Mouse (Mus musculus) forebrain, embryonic 11.5 days (tissue): Measurements from ENCODE around the gene Wars2. TPM values are rescaled to one million over a fixed set of nuclear protein-coding genes. Genes with fewer than 3 reads are reported as not detected.

Experiments used
- ATAC-seq: fragments of 200-750 bp; cut with Nextera tagmentation; replicated peaks from 2 replicates; pipeline ENCODE4 v1.8.0; 2017; ENCODE audit warnings: moderate TSS enrichment; ENCODE audit not compliant: low FRiP score
- DNase-seq: peaks from one replicate; pipeline ENCODE4 v3.0.0-alpha.2; 2017; ENCODE audit warnings: low spot score
- H3K27ac ChIP-seq: fragments of 300-500 bp; sonication (generic); 2 replicates; pipeline ENCODE4 v1.5.1; 2014; ENCODE audit warnings: low read depth, low read length
- H3K27me3 ChIP-seq: fragments of 300-500 bp; sonication (generic); 2 replicates; pipeline ENCODE4 v1.6.1; 2014; ENCODE audit warnings: mild to moderate bottlenecking, low read length, mixed read lengths; ENCODE audit not compliant: control insufficient read depth, insufficient read depth
- H3K36me3 ChIP-seq: fragments of 300-500 bp; sonication (generic); 2 replicates; pipeline ENCODE4 v1.6.1; 2014; ENCODE audit warnings: mild to moderate bottlenecking, low read length, moderate library complexity, mixed read lengths; ENCODE audit not compliant: control insufficient read depth, insufficient read depth
- H3K4me1 ChIP-seq: fragments of 300-500 bp; sonication (generic); replicated peaks from 2 replicates; pipeline ENCODE4 v1.6.1; 2014; ENCODE audit warnings: low read length, mixed read lengths; ENCODE audit not compliant: control insufficient read depth, insufficient read depth
- H3K4me2 ChIP-seq: fragments of 300-500 bp; sonication (generic); 2 replicates; pipeline ENCODE4 v1.6.1; 2014; ENCODE audit warnings: low read depth, mild to moderate bottlenecking, low read length, moderate library complexity, mixed read lengths; ENCODE audit not compliant: severe bottlenecking
- H3K4me3 ChIP-seq: fragments of 300-500 bp; sonication (generic); 2 replicates; pipeline ENCODE4 v1.5.1; 2014; ENCODE audit warnings: low read depth, low read length
- H3K9ac ChIP-seq: fragments of 300-500 bp; sonication (generic); 2 replicates; pipeline ENCODE4 v1.6.1; 2014; ENCODE audit warnings: low read length
- H3K9me3 ChIP-seq: fragments of 300-500 bp; sonication (generic); 2 replicates; pipeline ENCODE4 v1.6.1; 2016; ENCODE audit warnings: low read length, mixed read lengths; ENCODE audit not compliant: control insufficient read depth
- WGBS: fragments of 180-500 bp; shearing (Covaris S2); extraction: QIAGEN DNeasy Blood & Tissue Kit; methylation state at CpG from one replicate; pipeline ENCODE4 v1.1.7; 2014; 5-methylcytosine and 5-hydroxymethylcytosine counted together
- polyA plus RNA-seq: library from polyadenylated mRNA; unstranded; fragments of >200 nt; fragmentation: Nextera tagmentation; extraction: Ambion mirVana; gene quantifications from 2 replicates; pipeline ENCODE4 v1.2.1, GENCODE M21; 2014

The Wars2 gene
- polyA plus RNA-seq, 1 experiment from 2014 or later: 7.5 TPM

DNA sequence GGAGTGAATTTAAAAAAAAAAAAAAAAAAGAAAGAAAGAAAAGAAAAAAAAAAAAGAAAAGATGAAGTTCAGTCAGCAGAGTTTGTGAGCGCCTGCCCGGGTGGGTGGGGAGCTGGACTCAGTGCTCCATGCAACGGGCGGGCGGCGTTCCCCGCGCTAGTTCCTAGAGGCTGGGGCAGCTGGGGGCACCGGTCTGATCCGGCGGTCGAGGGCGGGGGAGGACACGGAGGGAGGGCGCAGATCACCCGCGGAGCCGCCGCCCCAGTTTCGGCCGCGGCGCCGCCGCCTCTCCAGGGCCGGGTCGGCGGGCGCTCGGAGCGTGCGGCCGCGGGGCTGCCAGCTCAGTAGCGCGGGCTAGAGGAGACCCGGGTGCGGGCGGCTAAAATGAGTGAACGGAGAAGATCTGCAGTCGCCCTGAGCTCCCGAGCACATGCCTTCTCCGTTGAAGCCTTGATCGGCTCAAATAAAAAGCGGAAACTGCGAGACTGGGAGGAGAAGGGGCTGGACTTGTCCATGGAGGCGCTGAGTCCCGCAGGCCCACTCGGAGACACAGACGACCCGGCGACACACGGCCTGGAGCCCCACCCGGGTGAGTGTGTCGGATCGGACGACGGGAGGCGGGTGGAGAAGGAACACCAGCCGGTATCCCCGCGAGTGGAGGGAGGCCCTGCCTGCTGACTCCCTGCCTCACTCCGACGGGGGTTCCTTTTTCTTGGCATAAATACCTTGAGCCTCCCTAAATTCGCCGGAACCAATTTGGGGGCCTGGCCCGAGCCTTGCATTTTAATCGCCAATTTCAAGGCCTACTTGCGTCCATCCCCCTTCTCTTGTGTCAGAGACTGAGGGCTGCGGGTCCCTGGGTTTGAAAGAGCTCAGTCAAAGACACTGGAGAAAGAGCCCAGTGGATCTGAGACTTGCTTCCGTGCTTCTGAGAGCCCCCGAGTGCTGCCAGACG, 112.9 kb downstream of the Wars2 start:
- ATAC-seq (peak; percentile 57; the same call in 1 of the 2 replicates), DNase-seq (peak; percentile 82)
- Histone ChIP-seq H3K9ac (peak overlapping the region; percentile 43), H3K27me3 (peaks cover 96% of the 10 kb centered on the region), H3K9me3 (no peaks in the 10 kb centered on the region), H3K4me1 (peaks cover 9% of the 10 kb centered on the region; the same call in 1 of the 2 replicates), H3K36me3 (no peaks in the 10 kb centered on the region), H3K27ac (0 out of 2 replicates have a peak overlapping the region, but pooled peaks have one; percentile 3), H3K4me3 (peak overlapping the region; percentile 31), H3K4me2 (peak overlapping the region; percentile 58)
- under 1% methylated on average over 73 of the region's 73 CpGs for WGBS

DNA sequence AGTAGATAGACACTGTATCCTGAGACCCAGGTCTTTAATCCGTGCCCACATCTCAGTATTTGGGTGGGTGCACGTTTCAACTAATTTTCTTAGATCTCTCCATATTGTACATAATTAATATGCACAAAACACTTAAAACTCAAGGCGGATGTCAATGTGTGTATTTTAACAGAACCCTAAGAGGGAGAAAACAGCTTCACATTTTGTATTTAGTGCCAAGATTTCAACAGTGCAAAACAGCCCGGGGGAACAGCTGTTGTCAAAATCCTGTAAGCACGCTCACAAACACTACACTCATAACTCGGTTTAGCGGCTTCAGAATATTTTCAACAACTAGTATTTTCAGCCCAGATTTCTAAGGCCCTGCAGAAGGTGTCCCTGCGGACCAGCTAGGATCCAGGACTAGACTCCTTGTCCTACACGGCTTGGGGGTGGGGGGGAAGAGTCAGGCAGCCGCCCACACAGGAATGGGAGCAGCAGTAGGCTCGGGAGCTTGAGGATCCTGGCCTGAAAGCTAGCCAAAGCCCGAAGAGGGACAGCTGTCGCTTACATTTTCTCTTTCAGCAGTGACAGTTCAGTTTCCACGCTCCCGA, 113.8 kb downstream of the Wars2 start:
- no peak for ATAC-seq
- H3K36me3 ChIP-seq: no peaks in the 10 kb centered on the region
- no peak overlapping the region for H3K9ac ChIP-seq
- peak overlapping the region; percentile 31; the same call in 1 of the 2 replicates for H3K4me3 ChIP-seq
- no peak overlapping the region for H3K4me2 ChIP-seq
- peaks cover 9% of the 10 kb centered on the region; the same call in 1 of the 2 replicates for H3K4me1 ChIP-seq
- DNase-seq: peak; percentile 55
- no peaks in the 10 kb centered on the region for H3K9me3 ChIP-seq
- WGBS: under 1% methylated on average over 15 of the region's 15 CpGs
- H3K27me3 ChIP-seq: peaks cover 94% of the 10 kb centered on the region
- H3K27ac ChIP-seq: no peak overlapping the region

DNA sequence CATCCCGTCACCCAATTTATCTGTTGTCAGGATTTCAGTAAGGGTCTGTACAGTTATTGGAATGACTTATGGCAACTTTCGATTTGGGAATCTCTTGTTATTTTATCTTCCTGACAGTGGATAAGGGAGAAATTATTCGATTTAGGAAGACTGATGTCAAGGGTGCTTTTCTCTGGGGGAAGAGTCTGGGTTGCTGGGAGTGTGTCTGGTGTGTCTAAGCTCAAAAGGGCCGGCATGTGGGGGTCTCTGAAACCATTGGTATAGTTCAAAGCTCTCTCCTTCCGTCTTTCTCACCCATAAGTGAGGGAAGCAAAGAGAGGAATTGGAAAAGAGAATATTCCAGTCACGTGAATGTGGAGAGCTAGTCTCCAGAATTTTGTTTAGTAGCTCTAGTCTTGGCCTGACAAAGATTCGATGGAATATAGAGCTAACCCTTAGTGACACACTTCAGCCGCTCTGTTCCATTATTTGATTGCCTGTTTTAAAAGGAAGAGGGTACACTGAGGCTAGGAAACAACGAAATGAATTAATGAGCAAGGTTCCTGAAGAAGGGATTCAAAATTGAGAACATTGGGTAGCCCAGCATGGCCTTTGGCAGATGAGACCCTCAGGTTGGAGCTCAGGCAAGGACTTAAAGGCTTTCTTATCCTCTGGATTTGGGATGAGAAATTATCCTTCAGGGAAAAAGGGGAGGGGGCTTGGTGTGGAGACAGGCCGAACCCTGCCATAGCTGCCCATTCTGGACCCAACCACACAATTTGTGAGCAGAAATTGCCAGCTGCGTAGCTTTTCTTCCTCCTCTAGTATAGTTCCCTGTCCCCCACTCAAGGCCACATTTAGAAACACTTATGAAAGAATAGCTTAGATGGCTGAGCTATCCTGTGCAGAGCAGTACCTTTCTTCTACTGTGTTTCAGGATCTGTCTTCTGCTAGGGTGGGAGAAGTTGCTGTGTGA, 114.8 kb downstream of the Wars2 start:
- Histone ChIP-seq H3K4me2 (0 out of 2 replicates have a peak overlapping the region, but pooled peaks have one; percentile 0), H3K36me3 (no peaks in the 10 kb centered on the region), H3K27ac (no peak overlapping the region), H3K9ac (no peak overlapping the region), H3K9me3 (no peaks in the 10 kb centered on the region), H3K4me1 (peaks cover 9% of the 10 kb centered on the region; the same call in 1 of the 2 replicates), H3K27me3 (peaks cover 89% of the 10 kb centered on the region), H3K4me3 (no peak overlapping the region)
- DNase-seq: no peak
- ATAC-seq: no peak
- 6% methylated on average over 11 of the region's 11 CpGs for whole genome bisulfite sequencing

DNA sequence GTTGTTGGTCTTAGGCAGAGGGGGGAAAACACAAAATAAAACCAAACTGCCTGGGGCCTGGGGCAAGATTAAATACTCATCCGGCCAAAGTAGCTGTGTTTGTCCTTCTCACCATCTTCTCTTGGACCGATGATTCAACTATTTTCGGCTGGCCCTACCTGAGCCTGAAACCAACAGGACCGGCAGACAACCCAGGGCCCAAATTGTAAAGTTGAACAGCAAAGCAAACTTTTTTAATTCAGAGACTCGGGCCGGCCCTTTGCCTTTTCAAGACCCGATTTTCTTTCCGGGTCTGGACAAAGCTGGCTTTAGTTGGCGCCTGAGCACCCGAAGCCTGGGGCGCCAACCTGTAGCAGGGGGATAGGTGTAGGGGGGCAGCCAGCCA, 115.5 kb downstream of the Wars2 start:
- Histone ChIP-seq H3K4me1 (peaks cover 9% of the 10 kb centered on the region; the same call in 1 of the 2 replicates), H3K4me2 (0 out of 2 replicates have a peak overlapping the region, but pooled peaks have one; percentile 0), H3K36me3 (no peaks in the 10 kb centered on the region), H3K27ac (no peak overlapping the region), H3K9me3 (no peaks in the 10 kb centered on the region), H3K9ac (no peak overlapping the region), H3K4me3 (no peak overlapping the region), H3K27me3 (peaks cover 87% of the 10 kb centered on the region)
- 2% methylated on average over 11 of the region's 11 CpGs for WGBS
- ATAC-seq: no peak
- no peak for DNase-seq

DNA sequence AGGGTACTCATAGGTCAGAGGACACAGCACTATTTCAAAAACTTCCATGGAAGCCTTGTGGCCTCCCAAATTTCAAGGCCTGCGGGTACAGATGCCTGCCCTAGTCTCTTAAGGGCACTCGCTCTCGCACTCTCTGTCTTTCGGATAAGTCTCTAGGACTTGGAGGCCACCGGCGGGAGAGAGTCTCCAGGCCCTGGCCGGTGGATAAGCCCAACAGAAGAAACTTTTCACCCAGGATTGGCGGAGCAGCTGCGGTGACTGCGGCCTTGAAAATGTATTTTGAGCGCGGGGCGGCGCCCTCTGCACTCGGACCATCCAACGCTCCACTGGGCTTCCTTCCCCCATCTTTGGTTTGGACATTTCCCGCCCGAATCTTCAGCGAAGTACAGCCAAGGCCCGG, 115.9 kb downstream of the Wars2 start:
- H3K9ac ChIP-seq: no peak overlapping the region
- peaks cover 87% of the 10 kb centered on the region for H3K27me3 ChIP-seq
- H3K27ac ChIP-seq: no peak overlapping the region
- no peak overlapping the region for H3K4me2 ChIP-seq
- no peaks in the 10 kb centered on the region for H3K9me3 ChIP-seq
- 0 out of 2 replicates have a peak overlapping the region, but pooled peaks have one; percentile 5 for H3K4me3 ChIP-seq
- peaks cover 9% of the 10 kb centered on the region; the same call in 1 of the 2 replicates for H3K4me1 ChIP-seq
- WGBS: 0% methylated on average over 20 of the region's 20 CpGs
- no peaks in the 10 kb centered on the region for H3K36me3 ChIP-seq
- ATAC-seq: no peak
- DNase-seq: peak; percentile 73

DNA sequence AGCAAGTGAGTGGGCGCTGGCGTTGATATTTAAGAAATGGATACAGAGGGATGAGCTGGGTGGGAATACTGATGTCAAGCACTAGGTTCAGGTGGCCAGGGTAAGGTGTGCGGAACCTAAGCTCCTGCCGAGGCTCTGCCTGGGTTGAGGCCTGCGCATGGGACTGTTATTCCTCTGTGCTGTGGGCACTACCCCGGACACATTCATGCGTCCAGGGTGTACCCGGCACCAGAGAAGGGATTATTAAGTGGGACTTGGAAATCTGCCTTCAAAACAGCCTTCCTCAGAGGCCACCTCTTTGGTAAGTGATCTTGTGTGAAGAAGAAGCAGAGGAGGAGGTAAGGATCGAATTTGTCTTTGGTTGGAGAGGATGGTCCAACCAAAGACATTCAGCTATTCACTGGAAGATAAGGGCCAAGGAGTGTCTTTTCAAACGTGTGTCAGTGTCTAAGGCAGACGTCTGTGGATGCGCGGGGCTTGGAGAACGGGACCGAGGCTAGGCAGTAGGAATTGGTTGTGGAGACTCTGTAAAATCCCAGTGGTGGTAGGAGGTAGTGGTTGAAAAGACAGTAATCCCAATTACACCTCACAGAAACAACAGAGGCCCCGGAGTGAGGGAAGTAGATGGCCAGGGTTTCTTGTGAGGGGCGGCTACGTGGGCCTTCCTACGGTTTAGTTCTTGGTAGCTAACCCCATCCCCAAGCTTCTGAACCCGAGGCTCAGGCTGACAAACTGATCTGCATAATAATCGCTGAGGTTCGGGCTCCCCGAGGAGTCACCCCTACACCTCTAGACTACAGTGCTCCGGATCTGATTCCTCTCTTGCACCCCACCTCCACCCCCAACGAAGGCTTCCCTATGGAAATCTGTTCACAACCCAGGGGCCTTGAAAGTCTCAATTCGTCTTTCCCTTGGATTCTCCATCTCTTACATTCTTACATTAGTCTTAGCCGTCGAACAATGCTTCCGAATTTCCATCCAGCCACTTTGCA, 117.0 kb downstream of the Wars2 start:
- no peaks in the 10 kb centered on the region for H3K9me3 ChIP-seq
- ATAC-seq: no peak
- 1% methylated on average over 29 of the region's 29 CpGs for WGBS

DNA sequence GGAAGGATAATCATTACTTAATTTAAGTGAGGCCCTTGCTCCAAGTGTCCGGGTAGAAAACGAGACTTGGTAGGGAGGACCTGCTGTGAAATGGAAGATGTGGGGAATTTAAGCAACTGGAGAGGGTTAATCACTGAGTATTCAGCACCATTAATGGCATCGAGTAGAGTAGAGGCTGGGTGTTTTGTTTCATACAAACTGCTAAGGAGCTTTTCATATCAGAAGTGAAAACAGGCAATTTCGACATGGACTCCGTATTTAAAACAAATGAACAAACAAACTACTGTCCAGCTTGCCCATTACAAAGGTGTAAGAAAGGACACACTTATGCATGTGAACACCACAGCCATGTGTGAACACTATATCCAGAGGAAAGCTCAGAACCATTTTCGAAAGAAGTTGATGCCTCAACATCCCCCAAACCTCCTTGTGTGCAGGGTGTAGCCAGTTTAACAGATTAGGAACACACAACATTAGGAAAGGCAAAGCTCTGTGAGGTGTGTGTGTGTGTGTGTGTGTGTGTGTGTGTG, 118.9 kb downstream of the Wars2 start:
- H3K9me3 ChIP-seq: no peaks in the 10 kb centered on the region
- H3K4me2 ChIP-seq: no peak overlapping the region
- no peak overlapping the region for H3K4me3 ChIP-seq
- no peak for ATAC-seq
- H3K27me3 ChIP-seq: peaks cover 83% of the 10 kb centered on the region
- no peak overlapping the region for H3K27ac ChIP-seq
- no peak overlapping the region for H3K9ac ChIP-seq
- DNase-seq: no peak
- WGBS: 4% methylated on average over 6 of the region's 6 CpGs
- H3K36me3 ChIP-seq: no peaks in the 10 kb centered on the region
- H3K4me1 ChIP-seq: no peaks in the 10 kb centered on the region; the same call in 1 of the 2 replicates

More for the DNA sequence above, 117.0 kb downstream of the Wars2 start:
- no peak overlapping the region for H3K9ac ChIP-seq
- H3K4me1 ChIP-seq: peaks cover 9% of the 10 kb centered on the region; the same call in 1 of the 2 replicates
- H3K36me3 ChIP-seq: no peaks in the 10 kb centered on the region
- H3K4me2 ChIP-seq: no peak overlapping the region
- peak; percentile 56 for DNase-seq
- H3K4me3 ChIP-seq: no peak overlapping the region
- H3K27ac ChIP-seq: no peak overlapping the region
- H3K27me3 ChIP-seq: peaks cover 87% of the 10 kb centered on the region
